Mouse (Mus musculus) limb, embryonic 14.5 days (tissue): Measurements from ENCODE around the gene Tle6. TPM values are rescaled to one million over a fixed set of nuclear protein-coding genes. Genes with fewer than 3 reads are reported as not detected.
A peak's percentile ranks its signal among the peaks of the same experiment; 100 is the strongest.

Experiments used
- ATAC-seq: fragments of 200-750 bp; cut with Nextera tagmentation; 2 replicates; pipeline ENCODE4 v1.8.0; 2017; ENCODE audit warnings: low read depth, moderate number of reproducible peaks, moderate TSS enrichment; ENCODE audit not compliant: low FRiP score
- DNase-seq: peaks from one replicate; pipeline ENCODE4 v3.0.0-alpha.2; 2015; ENCODE audit warnings: low spot score
- H3K27ac ChIP-seq: fragments of 300-500 bp; sonication (generic); replicated peaks from 2 replicates; pipeline ENCODE4 v1.5.1; 2014; ENCODE audit warnings: low read depth, mild to moderate bottlenecking, low read length, moderate library complexity, mixed read lengths
- H3K27me3 ChIP-seq: fragments of 300-500 bp; sonication (generic); 2 replicates; pipeline ENCODE4 v1.6.1; 2014; ENCODE audit warnings: low read length, mixed read lengths; ENCODE audit not compliant: control insufficient read depth, insufficient read depth
- H3K36me3 ChIP-seq: fragments of 300-500 bp; sonication (generic); 2 replicates; pipeline ENCODE4 v1.6.1; 2014; ENCODE audit warnings: mild to moderate bottlenecking, low read length, moderate library complexity, mixed read lengths; ENCODE audit not compliant: control insufficient read depth, insufficient read depth
- H3K4me1 ChIP-seq: fragments of 300-500 bp; sonication (generic); 2 replicates; pipeline ENCODE4 v1.6.1; 2014; ENCODE audit warnings: antibody characterized with exemption, low read length, mixed read lengths; ENCODE audit not compliant: control insufficient read depth, insufficient read depth
- H3K4me2 ChIP-seq: fragments of 300-500 bp; sonication (generic); replicated peaks from 2 replicates; pipeline ENCODE4 v1.6.1; 2014; ENCODE audit warnings: low read depth, mild to moderate bottlenecking, low read length, moderate library complexity; ENCODE audit not compliant: severe bottlenecking
- H3K4me3 ChIP-seq: fragments of 300-500 bp; sonication (generic); replicated peaks from 2 replicates; pipeline ENCODE4 v1.5.1; 2014; ENCODE audit warnings: low read length
- H3K9ac ChIP-seq: fragments of 300-500 bp; sonication (generic); 2 replicates; pipeline ENCODE4 v1.6.1; 2014; ENCODE audit warnings: mild to moderate bottlenecking, low read depth, low read length, moderate library complexity; ENCODE audit not compliant: severe bottlenecking
- H3K9me3 ChIP-seq: fragments of 300-500 bp; sonication (generic); 2 replicates; pipeline ENCODE4 v1.6.1; 2016; ENCODE audit warnings: low read length; ENCODE audit not compliant: control insufficient read depth
- POLR2A ChIP-seq: fragments of 200-500 bp; IDR thresholded peaks from 2 replicates; pipeline ENCODE4 v1.8.0; 2012; ENCODE audit warnings: inconsistent platforms, mild to moderate bottlenecking, moderate library complexity, borderline replicate concordance; ENCODE audit not compliant: insufficient read depth, insufficient read length; ENCODE audit errors: extremely low read depth
- WGBS: fragments of 180-500 bp; shearing (Covaris S2); extraction: QIAGEN DNeasy Blood & Tissue Kit; methylation state at CpG from one replicate; pipeline ENCODE4 v1.1.7; 2014; 5-methylcytosine and 5-hydroxymethylcytosine counted together
- polyA plus RNA-seq, 2 experiments: library from polyadenylated mRNA; depleted of rRNA in 1 of 2; stranded (reverse) in 1 of 2; unstranded in 1 of 2; fragments of >200 nt; fragmentation: Nextera tagmentation in 1 of 2; extraction: Ambion mirVana in 1 of 2; gene quantifications; 2 replicates each; pipeline versions ENCODE4 v1.2.1 to v1.2.3; 2012 to 2014

Gene Tle6
- polyA plus RNA-seq, 2 experiments: 9.2 to 24.2 TPM

GRCm38 (mm10) chr10:81604968-81605665 is 4.2 kb upstream of the Tle6 start:
- peak overlapping the region; percentile 97 for H3K4me2 ChIP-seq
- peak overlapping the region; percentile 62 for H3K4me3 ChIP-seq
- 0 out of 2 replicates have a peak, but pooled peaks have one; percentile 18 for TF ChIP-seq POLR2A
- H3K9ac ChIP-seq: peak overlapping the region; percentile 21; the same call in 1 of the 2 replicates
- DNase-seq (peak; percentile 91), ATAC-seq (peak; percentile 56)
- 19% methylated on average over 29 of the region's 29 CpGs for WGBS
- H3K9me3 ChIP-seq: no peaks in the 10 kb centered on the region
- H3K36me3 ChIP-seq: no peaks in the 10 kb centered on the region
- H3K27me3 ChIP-seq: no peaks in the 10 kb centered on the region
- peaks cover 30% of the 10 kb centered on the region for H3K4me1 ChIP-seq
- H3K27ac ChIP-seq: peak overlapping the region; percentile 77

GRCm38 (mm10) chr10:81604019-81604967 is 3.4 kb upstream of the Tle6 start:
- H3K4me3 ChIP-seq: peak overlapping the region; percentile 62; the same call in 1 of the 2 replicates
- TF ChIP-seq POLR2A: no peak

GRCm38 (mm10) chr10:81602741-81603151 is 1.9 kb upstream of the Tle6 start:
- Histone ChIP-seq H3K4me3 (no peak overlapping the region), H3K27ac (no peak overlapping the region)
- peak; percentile 89 for DNase-seq

More at GRCm38 (mm10) chr10:81604019-81604967, 3.4 kb upstream of the Tle6 start:
- H3K4me1 ChIP-seq: peaks cover 33% of the 10 kb centered on the region
- 71% methylated on average over 12 of the region's 12 CpGs for WGBS
- DNase-seq (no peak), ATAC-seq (no peak)
- H3K36me3 ChIP-seq: no peaks in the 10 kb centered on the region
- peak overlapping the region; percentile 37; the same call in 1 of the 2 replicates for H3K4me2 ChIP-seq
- no peak overlapping the region for H3K27ac ChIP-seq
- peak overlapping the region; percentile 21; the same call in 1 of the 2 replicates for H3K9ac ChIP-seq
- no peaks in the 10 kb centered on the region for H3K9me3 ChIP-seq
- H3K27me3 ChIP-seq: no peaks in the 10 kb centered on the region

GRCm38 (mm10) chr10:81601396-81601905 is 578 bp upstream of the Tle6 start:
- no peak for ATAC-seq
- Histone ChIP-seq H3K27ac (no peak overlapping the region), H3K36me3 (no peaks in the 10 kb centered on the region), H3K9me3 (no peaks in the 10 kb centered on the region), H3K9ac (no peak overlapping the region), H3K27me3 (no peaks in the 10 kb centered on the region), H3K4me1 (peaks cover 46% of the 10 kb centered on the region), H3K4me3 (peak overlapping the region; percentile 29), H3K4me2 (peak overlapping the region; percentile 54)
- no peak for TF ChIP-seq POLR2A
- no peak for DNase-seq
- WGBS: 18% methylated on average over 7 of the region's 7 CpGs

More at GRCm38 (mm10) chr10:81602741-81603151, 1.9 kb upstream of the Tle6 start:
- WGBS: 12% methylated on average over 4 of the region's 4 CpGs
- H3K9me3 ChIP-seq: no peaks in the 10 kb centered on the region
- no peak overlapping the region for H3K9ac ChIP-seq
- no peak overlapping the region for H3K4me2 ChIP-seq
- no peak for TF ChIP-seq POLR2A
- no peaks in the 10 kb centered on the region for H3K27me3 ChIP-seq
- peaks cover 39% of the 10 kb centered on the region for H3K4me1 ChIP-seq
- no peak for ATAC-seq
- no peaks in the 10 kb centered on the region for H3K36me3 ChIP-seq

GRCm38 (mm10) chr10:81600096-81600495 is 777 bp downstream of the Tle6 start:
- Histone ChIP-seq H3K27ac (no peak overlapping the region; the same call in 1 of the 2 replicates), H3K27me3 (no peaks in the 10 kb centered on the region), H3K36me3 (no peaks in the 10 kb centered on the region), H3K9ac (no peak overlapping the region), H3K4me1 (peaks cover 60% of the 10 kb centered on the region), H3K4me2 (no peak overlapping the region), H3K4me3 (no peak overlapping the region; the same call in 1 of the 2 replicates), H3K9me3 (no peaks in the 10 kb centered on the region)
- ATAC-seq (no peak), DNase-seq (no peak)
- TF ChIP-seq POLR2A: no peak
- WGBS: 42% methylated on average over 10 of the region's 10 CpGs
